Mouse (Mus musculus): Measurements from ENCODE around the gene Olfr922. TPM values are rescaled to one million over a fixed set of nuclear protein-coding genes. Genes with fewer than 3 reads are reported as not detected.

Olfr922 gene
- polyA plus RNA-seq (2012; rRNA removed) = not detected in 2 replicates

GRCm38 (mm10) chr9:38814314-38814713 lies at the start of gene Olfr922:
TSS of gene Olfr922 (plus strand) at chr9:38814614.

GRCm38 (mm10) chr9:38772768-38773167 lies 41.6 kb upstream of the Olfr922 start, which contains the start of gene Olfr921:
TSS of gene Olfr921 (plus strand) at chr9:38773068.

GRCm38 (mm10) chr9:38826245-38826644 lies 11.8 kb downstream of the Olfr922 start, which contains the start of gene Olfr923:
TSS of gene Olfr923 (plus strand) at chr9:38826545.

GRCm38 (mm10) chr9:38844149-38844548 lies 29.7 kb downstream of the Olfr922 start, which contains the start of gene Olfr924:
TSS of gene Olfr924 (plus strand) at chr9:38844449.

GRCm38 (mm10) chr9:38854760-38855159 lies 40.3 kb downstream of the Olfr922 start, which contains the start of gene Olfr26:
TSS of gene Olfr26 (plus strand) at chr9:38855060.

Other genes with a start within 250 kb of the Olfr922 start
- gene Olfr912, start 234.4 kb upstream of the Olfr922 start, polyA plus RNA-seq (2012; rRNA removed) = not detected in 2 replicates
- not detected in 2 replicates for gene Olfr913, start 221.9 kb upstream of the Olfr922 start, polyA plus RNA-seq (2012; rRNA removed)
- not detected in 2 replicates for gene Olfr914, start 209.5 kb upstream of the Olfr922 start, polyA plus RNA-seq (2012; rRNA removed)
- gene Olfr916, start 154.7 kb upstream of the Olfr922 start, polyA plus RNA-seq (2012; rRNA removed) = not detected in 2 replicates
- not detected in 2 replicates for gene Olfr917, start 148.8 kb upstream of the Olfr922 start, polyA plus RNA-seq (2012; rRNA removed)
- gene Olfr918, start 140.0 kb upstream of the Olfr922 start, polyA plus RNA-seq (2012; rRNA removed) = not detected in 2 replicates
- gene Olfr919, start 110.9 kb upstream of the Olfr922 start, polyA plus RNA-seq (2012; rRNA removed) = not detected in 2 replicates
- gene Vwa5a, start 96.3 kb upstream of the Olfr922 start, polyA plus RNA-seq (2012; rRNA removed) = 10.5 and 11.0 TPM in 2 replicates
- 0.05 and 0.07 TPM in 2 replicates for gene Olfr920, start 62.3 kb upstream of the Olfr922 start, polyA plus RNA-seq (2012; rRNA removed)
- not detected in 2 replicates for gene Olfr921, start 41.5 kb upstream of the Olfr922 start, polyA plus RNA-seq (2012; rRNA removed)
- gene Olfr923, start 11.9 kb downstream of the Olfr922 start, polyA plus RNA-seq (2012; rRNA removed) = not detected in 2 replicates
- gene Olfr924, start 29.8 kb downstream of the Olfr922 start, polyA plus RNA-seq (2012; rRNA removed) = not detected in 2 replicates
- not detected in 2 replicates for gene Olfr26, start 40.4 kb downstream of the Olfr922 start, polyA plus RNA-seq (2012; rRNA removed)
- not detected in 2 replicates for gene Olfr926, start 62.5 kb downstream of the Olfr922 start, polyA plus RNA-seq (2012; rRNA removed)
- not detected in 2 replicates for gene Olfr930, start 115.2 kb downstream of the Olfr922 start, polyA plus RNA-seq (2012; rRNA removed)
- not detected in 2 replicates for gene Olfr933, start 157.7 kb downstream of the Olfr922 start, polyA plus RNA-seq (2012; rRNA removed)
- not detected in 2 replicates for gene Olfr934, start 173.7 kb downstream of the Olfr922 start, polyA plus RNA-seq (2012; rRNA removed)
- gene Olfr935, start 185.1 kb downstream of the Olfr922 start, polyA plus RNA-seq (2012; rRNA removed) = not detected in 2 replicates
- not detected in 2 replicates for gene Olfr146, start 208.8 kb downstream of the Olfr922 start, polyA plus RNA-seq (2012; rRNA removed)

Measured in colon, adult 2 months (tissue).